Mouse (Mus musculus) MEL (cell line): ENCODE data around the gene Mroh7. TPM values are rescaled to one million over a fixed set of nuclear protein-coding genes. Genes with fewer than 3 reads are reported as not detected.

Experiments
- DNase-seq: peaks from one replicate; pipeline ENCODE4 v3.0.0; 2011; ENCODE audit warnings: low read depth, low spot score
- H3K27ac ChIP-seq: 2 replicates; pipeline ENCODE4 v1.5.1; 2012; ENCODE audit warnings: low read depth, mild to moderate bottlenecking, control low read depth, low read length, moderate library complexity; ENCODE audit not compliant: control insufficient read depth
- H3K27me3 ChIP-seq, 2 experiments: fragments of 150-350 bp in 1 of 2; sonication (generic) in 1 of 2; 2 replicates each; pipeline ENCODE4 v1.6.1; 2012; ENCODE audit warnings: low read length in 2 of 2, mild to moderate bottlenecking in 2 of 2, improper control_type of control experiment in 1 of 2, moderate library complexity in 1 of 2; ENCODE audit not compliant: insufficient read depth in 2 of 2, control insufficient read depth in 1 of 2
- H3K36me3 ChIP-seq, 2 experiments: 2 replicates each; pipeline ENCODE4 v1.6.1; 2012 to 2014; ENCODE audit warnings: low read length in 2 of 2, improper control_type of control experiment in 1 of 2, inconsistent platforms in 1 of 2, mild to moderate bottlenecking in 1 of 2; ENCODE audit not compliant: insufficient read depth in 2 of 2, control insufficient read depth in 1 of 2
- H3K4me1 ChIP-seq, 2 experiments: fragments of 150-350 bp in 1 of 2; sonication (generic) in 1 of 2; 2 replicates each; pipeline ENCODE4 v1.6.1; 2012; ENCODE audit warnings: low read length in 2 of 2, improper control_type of control experiment in 1 of 2, mild to moderate bottlenecking in 1 of 2; ENCODE audit not compliant: insufficient read depth in 2 of 2, control insufficient read depth in 1 of 2
- H3K4me3 ChIP-seq, 2 experiments: fragments of 150-350 bp in 1 of 2; sonication (generic) in 1 of 2; 2 replicates each; pipeline ENCODE4 v1.5.1; 2012; ENCODE audit warnings: low read depth in 2 of 2, low read length in 2 of 2, mild to moderate bottlenecking in 2 of 2, moderate library complexity in 2 of 2, control low read depth in 1 of 2, improper control_type of control experiment in 1 of 2; ENCODE audit not compliant: control insufficient read depth in 1 of 2, insufficient read depth in 1 of 2
- H3K79me2 ChIP-seq: 2 replicates; pipeline ENCODE4 v1.6.1; 2012; ENCODE audit warnings: mild to moderate bottlenecking, low read length, moderate library complexity; ENCODE audit not compliant: control insufficient read depth, poor library complexity, insufficient read depth
- H3K9ac ChIP-seq: 2 replicates; pipeline ENCODE4 v1.6.1; 2012; ENCODE audit warnings: low read depth, mild to moderate bottlenecking, control low read depth, low read length, moderate library complexity; ENCODE audit not compliant: control insufficient read depth, poor library complexity, severe bottlenecking
- H3K9me3 ChIP-seq: fragments of 150-350 bp; sonication (generic); replicated peaks from 2 replicates; pipeline ENCODE4 v1.6.1; 2012; ENCODE audit warnings: mild to moderate bottlenecking, low read length, improper control_type of control experiment, moderate library complexity; ENCODE audit not compliant: insufficient read depth
- BHLHE40 ChIP-seq: IDR thresholded peaks from 2 replicates; pipeline ENCODE4 v1.6.1; 2012; ENCODE audit warnings: low read depth, mild to moderate bottlenecking, inconsistent platforms, low read length, improper control_type of control experiment, borderline replicate concordance
- CHD2 ChIP-seq: IDR thresholded peaks from 2 replicates; pipeline ENCODE4 v1.6.1; 2011; ENCODE audit warnings: low read length, improper control_type of control experiment
- E2F4 ChIP-seq: IDR thresholded peaks from 2 replicates; pipeline ENCODE4 v1.6.1; 2011; ENCODE audit warnings: low read depth, low read length, improper control_type of control experiment, borderline replicate concordance
- ELF1 ChIP-seq: IDR thresholded peaks from 2 replicates; pipeline ENCODE4 v1.6.1; 2014; ENCODE audit warnings: low read depth, mild to moderate bottlenecking, inconsistent platforms, low read length, improper control_type of control experiment, moderate library complexity
- EP300 ChIP-seq, 2 experiments: IDR thresholded peaks; 2 replicates each; pipeline ENCODE4 v1.6.1; 2011; ENCODE audit warnings: improper control_type of control experiment in 2 of 2, low read length in 2 of 2, low read depth in 1 of 2, mild to moderate bottlenecking in 1 of 2
- GABPA ChIP-seq: IDR thresholded peaks from 2 replicates; pipeline ENCODE4 v1.6.1; 2012; ENCODE audit warnings: low read depth, mild to moderate bottlenecking, inconsistent platforms, low read length, improper control_type of control experiment, moderate library complexity
- HCFC1 ChIP-seq: IDR thresholded peaks from 2 replicates; pipeline ENCODE4 v1.6.1; 2012; ENCODE audit warnings: low read depth, mild to moderate bottlenecking, inconsistent platforms, low read length, improper control_type of control experiment, moderate library complexity
- MAX ChIP-seq: IDR thresholded peaks from 2 replicates; pipeline ENCODE4 v1.6.1; 2011; ENCODE audit warnings: low read length, improper control_type of control experiment
- MAZ ChIP-seq: IDR thresholded peaks from 2 replicates; pipeline ENCODE4 v1.6.1; 2012; ENCODE audit warnings: low read depth, mild to moderate bottlenecking, inconsistent platforms, low read length, improper control_type of control experiment
- MEF2A ChIP-seq: IDR thresholded peaks from 2 replicates; pipeline ENCODE4 v1.6.1; 2014; ENCODE audit warnings: low read depth, mild to moderate bottlenecking, inconsistent platforms, low read length, improper control_type of control experiment; ENCODE audit not compliant: poor library complexity, insufficient replicate concordance, severe bottlenecking; ENCODE audit errors: extremely low read depth
- MXI1 ChIP-seq: IDR thresholded peaks from 2 replicates; pipeline ENCODE4 v1.6.1; 2011; ENCODE audit warnings: mild to moderate bottlenecking, low read depth, low read length, improper control_type of control experiment
- MYB ChIP-seq: IDR thresholded peaks from 2 replicates; pipeline ENCODE4 v1.6.1; 2011; ENCODE audit warnings: mild to moderate bottlenecking, low read depth, low read length, improper control_type of control experiment
- MYC ChIP-seq: IDR thresholded peaks from 2 replicates; pipeline ENCODE4 v1.6.1; 2011; ENCODE audit warnings: low read depth, mild to moderate bottlenecking, low read length, improper control_type of control experiment, moderate library complexity
- NELFE ChIP-seq: IDR thresholded peaks from 2 replicates; pipeline ENCODE4 v1.6.1; 2011; ENCODE audit warnings: low read depth, low read length, improper control_type of control experiment
- NRF1 ChIP-seq: IDR thresholded peaks from 2 replicates; pipeline ENCODE4 v1.6.1; 2014; ENCODE audit warnings: low read depth, mild to moderate bottlenecking, inconsistent platforms, low read length, improper control_type of control experiment, moderate library complexity; ENCODE audit not compliant: poor library complexity, insufficient read depth, severe bottlenecking
- POLR2AphosphoS2 ChIP-seq: IDR thresholded peaks from 2 replicates; pipeline ENCODE4 v1.6.1; 2011; ENCODE audit warnings: low read length, improper control_type of control experiment
- POLR2AphosphoS5 ChIP-seq: IDR thresholded peaks from 2 replicates; pipeline ENCODE4 v1.6.1; 2012; ENCODE audit warnings: low read depth, borderline replicate concordance, mild to moderate bottlenecking, inconsistent platforms, low read length, moderate library complexity, mixed read lengths
- RAD21 ChIP-seq: IDR thresholded peaks from 2 replicates; pipeline ENCODE4 v1.6.1; 2011; ENCODE audit warnings: mild to moderate bottlenecking, low read depth, low read length, improper control_type of control experiment
- RCOR1 ChIP-seq: IDR thresholded peaks from 2 replicates; pipeline ENCODE4 v1.6.1; 2012; ENCODE audit warnings: low read depth, mild to moderate bottlenecking, inconsistent platforms, low read length, improper control_type of control experiment
- SIN3A ChIP-seq: IDR thresholded peaks from 2 replicates; pipeline ENCODE4 v1.6.1; 2012; ENCODE audit warnings: low read length, improper control_type of control experiment, inconsistent platforms
- SMC3 ChIP-seq: IDR thresholded peaks from 2 replicates; pipeline ENCODE4 v1.6.1; 2011; ENCODE audit warnings: low read depth, low read length, improper control_type of control experiment
- TCF12 ChIP-seq: IDR thresholded peaks from 2 replicates; pipeline ENCODE4 v1.6.1; 2014; ENCODE audit warnings: low read depth, mild to moderate bottlenecking, inconsistent platforms, low read length, improper control_type of control experiment, moderate library complexity
- UBTF ChIP-seq: IDR thresholded peaks from 2 replicates; pipeline ENCODE4 v1.6.1; 2012; ENCODE audit warnings: low read depth, mild to moderate bottlenecking, inconsistent platforms, low read length, improper control_type of control experiment, moderate library complexity, borderline replicate concordance; ENCODE audit not compliant: insufficient read depth
- USF1 ChIP-seq: IDR thresholded peaks from 2 replicates; pipeline ENCODE4 v1.6.1; 2014; ENCODE audit warnings: low read depth, mild to moderate bottlenecking, inconsistent platforms, low read length, improper control_type of control experiment, moderate library complexity
- USF2 ChIP-seq, 2 experiments: IDR thresholded peaks; 2 replicates each; pipeline ENCODE4 v1.6.1; 2011 to 2012; ENCODE audit warnings: improper control_type of control experiment in 2 of 2, low read length in 2 of 2, borderline replicate concordance in 1 of 2, inconsistent platforms in 1 of 2, low read depth in 1 of 2, mild to moderate bottlenecking in 1 of 2; ENCODE audit not compliant: insufficient read depth in 1 of 2
- ZKSCAN1 ChIP-seq: IDR thresholded peaks from 2 replicates; pipeline ENCODE4 v1.6.1; 2012; ENCODE audit warnings: low read depth, mild to moderate bottlenecking, inconsistent platforms, low read length, improper control_type of control experiment, moderate library complexity
- ZMIZ1 ChIP-seq: IDR thresholded peaks from 2 replicates; pipeline ENCODE4 v1.6.1; 2012; ENCODE audit warnings: low read depth, mild to moderate bottlenecking, inconsistent platforms, low read length, improper control_type of control experiment, moderate library complexity
- ZNF384 ChIP-seq: IDR thresholded peaks from 2 replicates; pipeline ENCODE4 v1.6.1; 2012; ENCODE audit warnings: low read depth, mild to moderate bottlenecking, inconsistent platforms, low read length, improper control_type of control experiment
- polyA plus RNA-seq, 2 experiments: library from polyadenylated mRNA; stranded (reverse) in 1 of 2; unstranded in 1 of 2; fragments of >175 nt in 1 of 2; fragments of >200 nt in 1 of 2; gene quantifications; 2 replicates each; pipeline versions ENCODE4 v1.2.1 to v1.2.4; 2012; ENCODE audit warnings: low replicate concordance in 2 of 2, low read depth in 1 of 2; ENCODE audit not compliant: insufficient read length in 2 of 2, insufficient read depth in 1 of 2, missing spikeins in 1 of 2
- total RNA-seq: library from RNA; depleted of rRNA; stranded (reverse); fragments of 300-350 nt; gene quantifications from 2 replicates; pipeline ENCODE4 v1.2.3, GENCODE M21; 2012

Mroh7 gene
- total and polyA plus RNA-seq, 3 experiments, result 0.03 TPM; not detected in 2

GRCm38 (mm10) chr4:106643483-106644217 lies 87.1 kb downstream of the Mroh7 start:
- Histone ChIP-seq H3K27ac (no peak overlapping the region), H3K9ac (no peak overlapping the region), H3K79me2 (no peaks in the 10 kb centered on the region), H3K4me1 (no peaks in the 10 kb centered on the region; a peak in 1 of 4 replicates), H3K36me3 (no peaks in the 10 kb centered on the region), H3K4me3 (no peak overlapping the region), H3K9me3 (no peaks in the 10 kb centered on the region), H3K27me3 (peaks cover 0 to 1% of the 10 kb centered on the region in 2 experiments; a peak in 1 of 4 replicates)
- DNase-seq, result no peak
- TF ChIP-seq POLR2AphosphoS2 (no peak), NRF1 (no peak), ELF1 (no peak), TCF12 (no peak), BHLHE40 (no peak), MYC (no peak), MXI1 (no peak), HCFC1 (no peak), MEF2A (no peak), RAD21 (no peak), EP300 (IDR thresholded peaks at IDR 0.05; ENCODE audit: low read depth in 1 of 2, low read length in 2 of 2) (no peak), SMC3 (no peak), CHD2 (no peak), USF2 (IDR thresholded peaks at IDR 0.05; ENCODE audit: borderline replicate concordance in 1 of 2, insufficient read depth in 1 of 2, low read depth in 1 of 2, low read length in 2 of 2) (no peak), MAZ (no peak), RCOR1 (no peak)

GRCm38 (mm10) chr4:106634086-106634479 lies 96.6 kb downstream of the Mroh7 start:
- H3K27ac ChIP-seq, result no peak overlapping the region
- no peaks in the 10 kb centered on the region for H3K9me3 ChIP-seq
- TF ChIP-seq NRF1 (no peak), BHLHE40 (no peak), SIN3A (no peak), MAX (no peak), MAZ (no peak), SMC3 (no peak), USF1 (no peak), ZMIZ1 (no peak), UBTF (no peak), E2F4 (no peak), MYC (no peak), NELFE (no peak), ZKSCAN1 (no peak), MEF2A (no peak), MYB (no peak), GABPA (no peak), ZNF384 (no peak), POLR2AphosphoS5 (no peak)
- no peak for DNase-seq
- H3K9ac ChIP-seq, result no peak overlapping the region
- no peaks in the 10 kb centered on the region for H3K4me1 ChIP-seq
- H3K4me3 ChIP-seq, result no peak overlapping the region
- H3K36me3 ChIP-seq, result no peaks in the 10 kb centered on the region
- no peaks in the 10 kb centered on the region for H3K79me2 ChIP-seq
- H3K27me3 ChIP-seq, result peaks cover 8 to 24% of the 10 kb centered on the region in 2 experiments
